Mouse (Mus musculus) bone marrow macrophage, adult 2 months (primary cell): ENCODE results near the gene Slc35g2.

Experiments
- CTCF ChIP-seq: IDR thresholded peaks from 2 replicates; pipeline ENCODE4 v1.5.1; 2012; ENCODE audit warnings: low read depth, mild to moderate bottlenecking, low read length, moderate library complexity
- POLR2A ChIP-seq: IDR thresholded peaks from 2 replicates; pipeline ENCODE4 v1.6.1; 2012; ENCODE audit warnings: mild to moderate bottlenecking, low read depth, low read length, borderline replicate concordance

DNA sequence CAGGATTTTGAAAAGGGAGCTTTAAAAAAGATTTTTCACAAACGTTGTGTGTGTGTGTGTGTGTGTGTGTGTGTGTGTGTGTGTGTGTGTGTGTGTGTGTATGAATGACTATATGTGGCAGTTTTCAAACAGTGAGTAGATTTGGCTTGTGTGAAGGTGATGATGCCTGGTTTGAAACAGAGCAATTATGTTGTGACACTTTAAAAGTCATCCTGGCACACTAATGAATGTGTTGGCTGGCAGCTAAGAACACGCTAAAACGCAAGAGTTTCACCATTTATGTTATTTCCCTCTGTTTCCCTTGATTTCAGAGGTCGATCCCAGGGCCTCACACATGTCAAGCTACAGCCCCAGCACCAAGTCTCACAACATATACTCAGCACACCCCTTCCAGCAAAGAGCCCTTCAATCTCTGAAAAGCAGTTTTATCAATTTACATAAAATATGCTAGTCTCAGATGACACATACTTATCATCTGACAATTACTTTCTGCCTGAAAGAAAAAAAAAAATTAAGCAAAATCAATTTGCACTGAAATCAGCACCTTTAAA lies 12.8 kb downstream of the Slc35g2 start:
- TF ChIP-seq CTCF (no peak), POLR2A (no peak)
